Comparison of ENCODE assay signal across 8 mouse cellular contexts in genomic region chr7:110222583-110223182, GRCm38 (mm10). TPM values are rescaled to one million over a fixed set of nuclear protein-coding genes. Genes with fewer than 3 reads are reported as not detected.
DNase-seq lines count a peak whose midpoint lies in the region; ATAC-seq and TF ChIP-seq lines count a peak whose summit lies in the region.

No protein-coding gene starts in this region.

- H3K27me3 ChIP-seq in kidney, embryonic 15.5 days: no peaks in the 10 kb centered on the region
- H3K27me3 ChIP-seq in hindbrain, embryonic 14.5 days (ENCODE audit: control insufficient read depth, insufficient read depth, low read length): peaks cover 5% of the 10 kb centered on the region; the same call in 1 of the 2 replicates
- H3K27me3 ChIP-seq in midbrain, embryonic 16.5 days (ENCODE audit: control insufficient read depth, insufficient read depth, low read depth, low read length): peaks cover 3% of the 10 kb centered on the region; the same call in 1 of the 2 replicates

- no peak for DNase-seq in kidney, postnatal 25 days
- no peak for DNase-seq in hindbrain, embryonic 14.5 days (ENCODE audit: low spot score)
- no peak for DNase-seq in left cerebral cortex, adult 18-20 months (ENCODE audit: low spot score in 2 of 2)
- no peak for DNase-seq in spleen, postnatal 36 days (ENCODE audit: low spot score in 2 of 2)
- DNase-seq in urinary bladder, adult 18-20 months (ENCODE audit: low spot score in 2 of 2): no peak

- peak overlapping the region; percentile 90 for H3K4me2 ChIP-seq in kidney, embryonic 15.5 days
- peak overlapping the region; percentile 96 for H3K4me2 ChIP-seq in hindbrain, embryonic 14.5 days (replicated peaks)
- peak overlapping the region; percentile 90 for H3K4me2 ChIP-seq in midbrain, embryonic 16.5 days (ENCODE audit: low read length)

- H3K4me1 ChIP-seq in kidney, embryonic 15.5 days: peaks cover 10% of the 10 kb centered on the region; the same call in 1 of the 2 replicates
- H3K4me1 ChIP-seq in bone marrow macrophage, adult 2 months (ENCODE audit: control insufficient read depth, insufficient read depth, low read length): peaks cover 18% of the 10 kb centered on the region
- 0 out of 2 replicates have a peak, but pooled peaks cover 4% of the 10 kb centered on the region for H3K4me1 ChIP-seq in hindbrain, embryonic 14.5 days (replicated peaks; ENCODE audit: control insufficient read depth, insufficient read depth, low read length)
- H3K4me1 ChIP-seq in midbrain, embryonic 16.5 days (ENCODE audit: control insufficient read depth, insufficient read depth, low read length): no peaks in the 10 kb centered on the region; the same call in 1 of the 2 replicates

- 11% methylated on average over 12 of the region's 12 CpGs for WGBS in kidney, embryonic 15.5 days
- 21% methylated on average over 12 of the region's 12 CpGs for WGBS in hindbrain, embryonic 14.5 days
- 19% methylated on average over 12 of the region's 12 CpGs for WGBS in midbrain, embryonic 16.5 days

- H3K27ac ChIP-seq in kidney, embryonic 15.5 days: no peak overlapping the region; the same call in 1 of the 2 replicates
- H3K27ac ChIP-seq in bone marrow macrophage, adult 2 months (ENCODE audit: insufficient read depth, low read depth, low read length): peak overlapping the region; percentile 12; the same call in 1 of the 2 replicates
- no peak overlapping the region for H3K27ac ChIP-seq in hindbrain, embryonic 14.5 days
- no peak overlapping the region for H3K27ac ChIP-seq in midbrain, embryonic 16.5 days (ENCODE audit: low read length)

- H3K36me3 ChIP-seq in kidney, embryonic 15.5 days: peaks cover 15% of the 10 kb centered on the region; the same call in 1 of the 2 replicates
- no peaks in the 10 kb centered on the region for H3K36me3 ChIP-seq in hindbrain, embryonic 14.5 days (replicated peaks; ENCODE audit: control insufficient read depth, insufficient read depth)
- H3K36me3 ChIP-seq in midbrain, embryonic 16.5 days (ENCODE audit: control insufficient read depth, insufficient read depth, low read length): no peaks in the 10 kb centered on the region

- ATAC-seq in kidney, embryonic 15.5 days (replicated peaks; ENCODE audit: low FRiP score): no peak
- ATAC-seq in hindbrain, embryonic 14.5 days (ENCODE audit: low FRiP score): no peak
- ATAC-seq in midbrain, embryonic 16.5 days: no peak

- H3K4me3 ChIP-seq in kidney, embryonic 15.5 days (replicated peaks): peak overlapping the region; percentile 79
- peak overlapping the region; percentile 86 for H3K4me3 ChIP-seq in bone marrow macrophage, adult 2 months (ENCODE audit: insufficient read depth, low read length)
- H3K4me3 ChIP-seq in hindbrain, embryonic 14.5 days (replicated peaks; ENCODE audit: low read length): peak overlapping the region; percentile 76
- peak overlapping the region; percentile 79 for H3K4me3 ChIP-seq in midbrain, embryonic 16.5 days (ENCODE audit: low read depth, low read length)

- no peak for TF ChIP-seq CTCF in bone marrow macrophage, adult 2 months (IDR thresholded peaks at IDR 0.05; ENCODE audit: low read depth, low read length)

- peak overlapping the region; percentile 95 for H3K9ac ChIP-seq in kidney, embryonic 15.5 days
- H3K9ac ChIP-seq in hindbrain, embryonic 14.5 days: no peak overlapping the region
- H3K9ac ChIP-seq in midbrain, embryonic 16.5 days (ENCODE audit: low read depth, low read length): no peak overlapping the region

- no peaks in the 10 kb centered on the region for H3K9me3 ChIP-seq in kidney, embryonic 15.5 days (replicated peaks)
- H3K9me3 ChIP-seq in hindbrain, embryonic 14.5 days (ENCODE audit: control insufficient read depth, low read length): no peaks in the 10 kb centered on the region
- H3K9me3 ChIP-seq in midbrain, embryonic 16.5 days (replicated peaks; ENCODE audit: control insufficient read depth, low read length, poor library complexity, severe bottlenecking): no peaks in the 10 kb centered on the region

- TF ChIP-seq POLR2A in bone marrow macrophage, adult 2 months (IDR thresholded peaks at IDR 0.05; ENCODE audit: borderline replicate concordance, low read depth, low read length): no peak

RNA-seq across cellular contexts. Expression of gene Swap70, which starts 1.2 kb away (rescaled TPM):
- 29.2 and 32.8 TPM in 2 replicates for polyA plus RNA-seq in kidney, embryonic 15.5 days (2015; fragmentation: Nextera tagmentation; extraction: Ambion mirVana)
- 113 and 114 TPM in 2 replicates for polyA plus RNA-seq in bone marrow macrophage, adult 2 months (2012; ENCODE audit: insufficient read depth, insufficient read length, missing spikeins)
- 10.1 and 12.0 TPM in 2 replicates for polyA plus RNA-seq in hindbrain, embryonic 14.5 days (2014; fragmentation: Nextera tagmentation; extraction: Ambion mirVana)
- 8.5 and 9.9 TPM in 2 replicates for polyA plus RNA-seq in midbrain, embryonic 16.5 days (2015; fragmentation: Nextera tagmentation; extraction: Ambion mirVana)
- 10 to 100 TPM; 12.3 to 13.1 TPM for total RNA-seq in left cerebral cortex, adult 18-20 months (2021)
